Mouse (Mus musculus) megakaryocyte, embryonic 14.5 days (primary cell): ENCODE results near the gene Frs3.

Experiments
- FLI1 ChIP-seq: IDR thresholded peaks from 2 replicates; pipeline ENCODE4 v1.6.1; 2012; ENCODE audit warnings: low read length, inconsistent platforms, mixed read lengths
- GATA1 ChIP-seq: IDR thresholded peaks from 3 replicates; pipeline ENCODE4 v1.6.1; 2012; ENCODE audit warnings: mixed read lengths, low read length, inconsistent platforms, borderline replicate concordance

- no peak for TF ChIP-seq FLI1
- TF ChIP-seq GATA1, result no peak
These were observed 61.3 kb downstream of the Frs3 start for GRCm38 (mm10) chr17:47750101-47750500.
